Mouse (Mus musculus): Measurements from ENCODE around the gene Olfr1309.
"Not testable (repeated sequence)": the region's sequence is repeated elsewhere in the genome, so short reads cannot be mapped to it uniquely, and the experiment has no call there.

The Olfr1309 gene

GRCm38 (mm10) chr2:111990181-111990580, at the start of gene Olfr1309:
Gene Olfr1309, minus strand, starts transcription at chr2:111990281.
- DNase-seq: no peak

- DNase-seq: not testable (repeated sequence)
These were observed 36.9 kb upstream of the Olfr1309 start for GRCm38 (mm10) chr2:112026971-112027370.

- no peak for DNase-seq
These were observed 34.2 kb upstream of the Olfr1309 start, which contains the start of gene Olfr1311 for GRCm38 (mm10) chr2:112024312-112024711. Gene Olfr1311, minus strand, starts transcription at chr2:112024412.

- DNase-seq: no peak
These were observed 24.8 kb upstream of the Olfr1309 start for GRCm38 (mm10) chr2:112014900-112015299.

- no peak for DNase-seq
These were observed 22.5 kb upstream of the Olfr1309 start, which contains the start of gene Olfr1310 for GRCm38 (mm10) chr2:112012608-112013007. Gene Olfr1310, minus strand, starts transcription at chr2:112012708.

- DNase-seq: no peak
These were observed 25.2 kb downstream of the Olfr1309 start, which contains the start of gene Olfr1308 for GRCm38 (mm10) chr2:111964844-111965243. Gene Olfr1308, minus strand, starts transcription at chr2:111964944.

- no peak for DNase-seq
These were observed 40.7 kb downstream of the Olfr1309 start, which contains the start of gene Olfr1307 for GRCm38 (mm10) chr2:111949340-111949739. Gene Olfr1307, minus strand, starts transcription at chr2:111949440.

Measured in cerebellum, adult 11-12 months (tissue).